Mouse (Mus musculus) myocyte (in vitro differentiated cells): ENCODE results near the gene Pitx1. TPM values are rescaled to one million over a fixed set of nuclear protein-coding genes. Genes with fewer than 3 reads are reported as not detected.

Experiments used
- H3K27me3 ChIP-seq: one replicate; pipeline ENCODE4 v1.6.1; 2011; ENCODE audit not compliant: control insufficient read depth, insufficient read depth, insufficient read length
- H3K36me3 ChIP-seq: one replicate; pipeline ENCODE4 v1.6.1; 2011; ENCODE audit not compliant: control insufficient read depth, insufficient read depth
- H3K4me2 ChIP-seq: one replicate; pipeline ENCODE4 v1.6.1; 2011; ENCODE audit warnings: low read depth, control low read depth
- H3K4me3 ChIP-seq: one replicate; pipeline ENCODE4 v1.5.1; 2011; ENCODE audit warnings: mild to moderate bottlenecking, control low read depth, moderate library complexity
- H3K79me2 ChIP-seq: one replicate; pipeline ENCODE4 v1.6.1; 2011; ENCODE audit not compliant: control insufficient read depth, insufficient read depth
- H3ac ChIP-seq: one replicate; pipeline ENCODE4 v1.6.1; 2011; ENCODE audit not compliant: control insufficient read depth, insufficient read length
- CEBPB ChIP-seq: IDR thresholded peaks from 2 replicates; pipeline ENCODE4 v1.6.1; 2011; ENCODE audit warnings: mild to moderate bottlenecking, moderate library complexity; ENCODE audit not compliant: poor library complexity, insufficient read depth, severe bottlenecking
- E2F4 ChIP-seq: IDR thresholded peaks from one replicate; pipeline ENCODE4 v1.6.1; 2011; ENCODE audit warnings: mild to moderate bottlenecking, control low read depth, moderate library complexity; ENCODE audit not compliant: insufficient read depth
- MAX ChIP-seq: IDR thresholded peaks from one replicate; pipeline ENCODE4 v1.6.1; 2011; ENCODE audit warnings: low read depth, mild to moderate bottlenecking, control low read depth
- MYOD1 ChIP-seq, 3 experiments: IDR thresholded peaks; one replicate each; pipeline ENCODE4 v1.6.1; 2011; ENCODE audit warnings: control low read depth in 2 of 3, low read depth in 2 of 3, mild to moderate bottlenecking in 2 of 3, moderate library complexity in 1 of 3; ENCODE audit not compliant: insufficient read length in 2 of 3, control insufficient read depth in 1 of 3
- MYOG ChIP-seq, 3 experiments: IDR thresholded peaks; one replicate each; pipeline ENCODE4 v1.6.1; 2011; ENCODE audit warnings: control low read depth in 2 of 3, low read depth in 2 of 3, mild to moderate bottlenecking in 2 of 3; ENCODE audit not compliant: insufficient read length in 2 of 3, control insufficient read depth in 1 of 3, insufficient read depth in 1 of 3
- POLR2A ChIP-seq: IDR thresholded peaks from one replicate; pipeline ENCODE4 v1.6.1; 2011; ENCODE audit warnings: low read depth, mild to moderate bottlenecking, control low read depth, moderate library complexity; ENCODE audit not compliant: insufficient read length
- POLR2AphosphoS2 ChIP-seq: IDR thresholded peaks from one replicate; pipeline ENCODE4 v1.6.1; 2011; ENCODE audit warnings: low read depth, control low read depth; ENCODE audit not compliant: insufficient read length
- REST ChIP-seq: IDR thresholded peaks from one replicate; pipeline ENCODE4 v1.6.1; 2011; ENCODE audit warnings: mild to moderate bottlenecking, control low read depth, moderate library complexity; ENCODE audit not compliant: insufficient read depth, insufficient read length
- SRF ChIP-seq: IDR thresholded peaks from one replicate; pipeline ENCODE4 v1.6.1; 2011; ENCODE audit warnings: low read depth; ENCODE audit not compliant: control insufficient read depth, insufficient read length
- TCF12 ChIP-seq: IDR thresholded peaks from one replicate; pipeline ENCODE4 v1.6.1; 2011; ENCODE audit warnings: mild to moderate bottlenecking, control low read depth; ENCODE audit not compliant: poor library complexity, insufficient read depth, severe bottlenecking
- TCF3 ChIP-seq: IDR thresholded peaks from one replicate; pipeline ENCODE4 v1.6.1; 2011; ENCODE audit warnings: low read depth, control low read depth; ENCODE audit not compliant: insufficient read length
- USF1 ChIP-seq: IDR thresholded peaks from one replicate; pipeline ENCODE4 v1.6.1; 2011; ENCODE audit warnings: low read depth, mild to moderate bottlenecking, control low read depth, moderate library complexity
- polyA plus RNA-seq: library from polyadenylated mRNA; unstranded; fragments of >200 nt; fragmentation: generic; extraction: Trizol; gene quantifications from one replicate; pipeline ENCODE4 v1.2.1, GENCODE M21; 2012; ENCODE audit warnings: missing spikeins

Gene Pitx1
- polyA plus RNA-seq, 1 experiment: not detected

- no peak overlapping the region for H3K4me3 ChIP-seq
- no peak overlapping the region for H3K4me2 ChIP-seq
- H3K27me3 ChIP-seq: no peaks in the 10 kb centered on the region
- no peak overlapping the region for H3ac ChIP-seq
- no peak for TF ChIP-seq MYOD1 (IDR thresholded peaks at IDR 0.05; ENCODE audit: control insufficient read depth in 1 of 3, insufficient read length in 2 of 3, low read depth in 2 of 3)
- TF ChIP-seq CEBPB: no peak
- TF ChIP-seq MYOG (IDR thresholded peaks at IDR 0.05; ENCODE audit: control insufficient read depth in 1 of 3, insufficient read depth in 1 of 3, insufficient read length in 2 of 3, low read depth in 2 of 3): no peak
- TF ChIP-seq E2F4: no peak
- TF ChIP-seq TCF3: no peak
- no peak for TF ChIP-seq TCF12
- no peak for TF ChIP-seq USF1
- H3K79me2 ChIP-seq: no peaks in the 10 kb centered on the region
- no peaks in the 10 kb centered on the region for H3K36me3 ChIP-seq
Observed at GRCm38 (mm10) chr13:55786120-55786519, 49.9 kb downstream of the Pitx1 start.

GRCm38 (mm10) chr13:55784268-55784667, 51.7 kb downstream of the Pitx1 start, which contains the start of gene Catsper3:
Catsper3 (plus strand) TSS chr13:55784568.
- Histone ChIP-seq H3K79me2 (no peaks in the 10 kb centered on the region), H3K4me3 (no peak within 1 kb of the TSS), H3K4me2 (no peak within 1 kb of the TSS), H3ac (no peak within 1 kb of the TSS), H3K27me3 (no peaks in the 10 kb centered on the region), H3K36me3 (no peaks in the 10 kb centered on the region)
- TF ChIP-seq USF1: no peak
- TF ChIP-seq REST: no peak
- no peak for TF ChIP-seq E2F4
- TF ChIP-seq TCF3: no peak
- TF ChIP-seq POLR2AphosphoS2: no peak
- TF ChIP-seq POLR2A: no peak
- TF ChIP-seq MYOG (IDR thresholded peaks at IDR 0.05; ENCODE audit: control insufficient read depth in 1 of 3, insufficient read depth in 1 of 3, insufficient read length in 2 of 3, low read depth in 2 of 3): no peak
- TF ChIP-seq TCF12: no peak
- no peak for TF ChIP-seq MAX
- no peak for TF ChIP-seq SRF
- TF ChIP-seq MYOD1 (IDR thresholded peaks at IDR 0.05; ENCODE audit: control insufficient read depth in 1 of 3, insufficient read length in 2 of 3, low read depth in 2 of 3): no peak
- no peak for TF ChIP-seq CEBPB

GRCm38 (mm10) chr13:55775056-55775455, 60.9 kb downstream of the Pitx1 start:
- no peaks in the 10 kb centered on the region for H3K79me2 ChIP-seq
- TF ChIP-seq USF1 (no peak), MYOG (IDR thresholded peaks at IDR 0.05; ENCODE audit: control insufficient read depth in 1 of 3, insufficient read depth in 1 of 3, insufficient read length in 2 of 3, low read depth in 2 of 3) (no peak), SRF (no peak), POLR2AphosphoS2 (no peak)
- H3K27me3 ChIP-seq: no peaks in the 10 kb centered on the region
- no peak overlapping the region for H3K4me2 ChIP-seq
- no peaks in the 10 kb centered on the region for H3K36me3 ChIP-seq
- no peak overlapping the region for H3ac ChIP-seq
- H3K4me3 ChIP-seq: no peak overlapping the region

Other genes starting within 250 kb of the Pitx1 start
- 23.1 TPM for gene B4galt7, start 236.3 kb downstream of the Pitx1 start, polyA plus RNA-seq
- 27.8 TPM for gene Caml, start 213.2 kb downstream of the Pitx1 start, polyA plus RNA-seq
- gene Ddx46, start 201.2 kb downstream of the Pitx1 start, polyA plus RNA-seq: 8.7 TPM
- gene B230219D22Rik, start 143.1 kb downstream of the Pitx1 start, polyA plus RNA-seq: 18.2 TPM
- gene Txndc15, start 121.5 kb downstream of the Pitx1 start, polyA plus RNA-seq: 41.7 TPM
- gene Pcbd2, start 108.8 kb downstream of the Pitx1 start, polyA plus RNA-seq: 57.4 TPM
- 0.14 TPM for gene Catsper3, start 51.6 kb downstream of the Pitx1 start, polyA plus RNA-seq